Mouse (Mus musculus) lung, embryonic 14.5 days (tissue): ENCODE results near the gene Polr1a. TPM values are rescaled to one million over a fixed set of nuclear protein-coding genes. Genes with fewer than 3 reads are reported as not detected.
A peak's percentile ranks its signal among the peaks of the same experiment; 100 is the strongest.

Experiments
- ATAC-seq: fragments of 200-750 bp; cut with Nextera tagmentation; 2 replicates; pipeline ENCODE4 v1.8.0; 2017; ENCODE audit warnings: mild to moderate bottlenecking, moderate TSS enrichment, moderate library complexity; ENCODE audit not compliant: insufficient read depth
- DNase-seq: peaks from one replicate; pipeline ENCODE4 v3.0.0-alpha.2; 2015
- H3K27ac ChIP-seq: fragments of 300-500 bp; sonication (generic); 2 replicates; pipeline ENCODE4 v1.5.1; 2014; ENCODE audit warnings: low read depth, mild to moderate bottlenecking, moderate library complexity
- H3K27me3 ChIP-seq: fragments of 300-500 bp; sonication (generic); 2 replicates; pipeline ENCODE4 v1.6.1; 2014; ENCODE audit warnings: low read length, control low read depth; ENCODE audit not compliant: insufficient read depth
- H3K36me3 ChIP-seq: fragments of 300-500 bp; sonication (generic); 2 replicates; pipeline ENCODE4 v1.6.1; 2014; ENCODE audit warnings: control low read depth; ENCODE audit not compliant: insufficient read depth
- H3K4me1 ChIP-seq: fragments of 300-500 bp; sonication (generic); 2 replicates; pipeline ENCODE4 v1.6.1; 2014; ENCODE audit warnings: antibody characterized with exemption, control low read depth; ENCODE audit not compliant: insufficient read depth
- H3K4me2 ChIP-seq: fragments of 300-500 bp; sonication (generic); 2 replicates; pipeline ENCODE4 v1.6.1; 2014; ENCODE audit warnings: mild to moderate bottlenecking
- H3K4me3 ChIP-seq: fragments of 300-500 bp; sonication (generic); 2 replicates; pipeline ENCODE4 v1.5.1; 2014; ENCODE audit warnings: low read depth, low read length
- H3K9ac ChIP-seq: fragments of 300-500 bp; sonication (generic); 2 replicates; pipeline ENCODE4 v1.6.1; 2014
- H3K9me3 ChIP-seq: fragments of 300-500 bp; sonication (generic); 2 replicates; pipeline ENCODE4 v1.6.1; 2016; ENCODE audit warnings: low read depth, low read length, control low read depth
- CTCF ChIP-seq: IDR thresholded peaks from 2 replicates; pipeline ENCODE4 v1.5.1; 2016; ENCODE audit warnings: antibody characterized with exemption, low read depth
- WGBS: fragments of 180-500 bp; shearing (Covaris S2); extraction: QIAGEN DNeasy Blood & Tissue Kit; methylation state at CpG from one replicate; pipeline ENCODE4 v1.1.7; 2014; 5-methylcytosine and 5-hydroxymethylcytosine counted together
- polyA plus RNA-seq: library from polyadenylated mRNA; unstranded; fragments of >200 nt; fragmentation: Nextera tagmentation; extraction: Ambion mirVana; gene quantifications from 2 replicates; pipeline ENCODE4 v1.2.1, GENCODE M21; 2014

The Polr1a gene
- 35.0 and 37.2 TPM in 2 replicates for polyA plus RNA-seq

DNA sequence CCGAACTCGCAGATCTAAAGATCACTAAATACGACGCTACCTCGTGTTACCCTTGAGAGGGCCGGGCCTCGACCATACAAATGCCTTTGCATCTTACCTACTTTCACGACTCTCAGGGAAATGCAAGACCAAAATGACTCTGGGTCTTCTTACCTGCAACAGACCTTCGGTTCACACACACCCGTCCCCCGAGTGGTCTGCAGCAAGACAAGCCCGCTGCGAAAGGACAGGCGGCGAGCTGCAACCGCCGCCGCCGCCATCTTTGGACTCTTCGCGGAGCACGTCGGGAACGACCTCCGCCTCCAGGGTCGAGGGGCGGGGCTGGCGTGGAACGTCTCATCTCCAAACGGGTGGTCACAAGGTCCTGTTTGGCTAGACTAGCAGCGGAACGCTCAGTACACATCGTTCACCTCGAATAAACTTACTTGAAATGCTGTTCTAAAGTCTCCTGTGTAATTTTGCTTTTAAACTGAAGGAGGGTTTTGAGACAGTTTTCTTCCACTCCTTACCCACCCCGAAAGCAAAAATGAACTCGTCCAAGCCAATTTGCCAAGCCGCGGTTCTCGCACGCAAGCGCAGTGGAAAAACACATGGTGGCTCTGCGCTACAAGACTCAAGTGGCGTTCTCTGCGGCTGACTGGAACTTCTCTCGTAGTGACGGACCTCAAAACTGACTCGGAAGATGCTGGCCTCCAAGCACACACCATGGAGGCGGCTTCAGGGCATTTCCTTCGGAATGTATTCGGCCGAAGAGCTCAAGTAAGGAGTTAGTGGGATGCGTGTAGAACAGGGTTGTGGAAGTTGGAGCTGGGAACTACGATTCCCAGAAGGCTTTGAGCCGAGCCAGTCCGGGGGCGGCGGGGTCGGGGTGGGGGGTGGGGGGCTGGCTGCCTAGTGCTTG is at the start of gene Polr1a, which contains the start of gene Ptcd3:
Gene Polr1a (plus strand): TSS at position 573 of the 901 bp plus-strand sequence.
Gene Ptcd3 (minus strand): TSS at position 270 of the 901 bp plus-strand sequence.
- no peaks in the 10 kb centered on the region for H3K27me3 ChIP-seq
- H3K4me1 ChIP-seq = peaks cover 3% of the 10 kb centered on the region; the same call in 1 of the 2 replicates
- peak within 1 kb of the TSS; percentile 69 for H3K4me3 ChIP-seq
- ATAC-seq (peak; percentile 94), DNase-seq (peak; percentile 97)
- no peak for TF ChIP-seq CTCF
- peak within 1 kb of the TSS; percentile 73; the same call in 1 of the 2 replicates for H3K27ac ChIP-seq
- H3K4me2 ChIP-seq = peak within 1 kb of the TSS; percentile 90
- under 1% methylated on average over 58 of the region's 58 CpGs for WGBS
- H3K9ac ChIP-seq = peak within 1 kb of the TSS; percentile 78
- peaks cover 43% of the 10 kb centered on the region for H3K36me3 ChIP-seq
- no peaks in the 10 kb centered on the region for H3K9me3 ChIP-seq

DNA sequence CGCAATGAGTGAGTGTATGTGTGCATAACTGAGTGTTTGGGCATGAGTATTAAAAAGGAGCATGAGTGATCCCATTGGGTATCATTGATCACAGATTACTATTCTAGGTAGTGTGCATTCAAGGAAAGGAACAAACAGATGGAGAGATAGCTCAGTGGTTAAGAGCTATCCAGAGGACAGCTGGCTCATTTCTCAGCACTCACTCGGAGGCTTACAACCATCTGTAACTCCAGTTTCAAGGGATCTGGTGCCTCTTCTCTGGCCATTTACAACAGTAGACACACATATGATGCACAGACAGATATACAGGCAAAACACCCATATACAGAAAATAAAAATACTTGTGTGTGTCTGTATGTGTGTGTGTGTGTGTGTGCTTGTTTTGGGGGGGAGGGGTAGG is 41.1 kb upstream of the Polr1a start:
- Histone ChIP-seq H3K4me2 (no peak overlapping the region), H3K27me3 (no peaks in the 10 kb centered on the region), H3K4me3 (no peak overlapping the region), H3K4me1 (no peaks in the 10 kb centered on the region), H3K9ac (no peak overlapping the region), H3K27ac (no peak overlapping the region), H3K9me3 (no peaks in the 10 kb centered on the region), H3K36me3 (peaks cover 86% of the 10 kb centered on the region)
- DNase-seq = no peak
- no peak for ATAC-seq
- 83% methylated on average over 2 of the region's 2 CpGs for WGBS
- no peak for TF ChIP-seq CTCF

DNA sequence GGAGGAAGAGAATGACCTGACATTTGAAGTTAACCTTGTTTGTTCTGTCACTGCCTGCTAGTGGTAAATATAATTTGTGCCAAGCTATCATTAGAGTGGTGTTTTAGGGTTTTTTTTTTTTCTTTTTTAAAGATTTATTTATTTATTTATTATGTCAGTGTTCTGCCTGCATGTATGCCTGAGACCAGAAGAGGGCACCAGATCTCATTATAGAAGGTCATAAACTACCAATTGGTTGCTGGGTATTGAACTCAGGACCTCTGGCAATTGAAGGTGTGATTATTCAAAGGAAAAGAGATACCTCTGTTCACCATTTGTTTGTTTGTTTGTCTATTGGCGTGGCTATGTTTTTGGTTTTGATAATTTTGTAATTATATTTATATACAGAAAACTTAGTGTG is 40.0 kb upstream of the Polr1a start:
- H3K4me3 ChIP-seq = no peak overlapping the region
- no peaks in the 10 kb centered on the region for H3K9me3 ChIP-seq
- H3K4me1 ChIP-seq = no peaks in the 10 kb centered on the region
- ATAC-seq (no peak), DNase-seq (peak; percentile 42)
- H3K4me2 ChIP-seq = no peak overlapping the region
- no peak overlapping the region for H3K9ac ChIP-seq
- no peaks in the 10 kb centered on the region for H3K27me3 ChIP-seq
- WGBS = 84% methylated on average over 1 of the region's 1 CpGs
- H3K27ac ChIP-seq = no peak overlapping the region
- peak; percentile 38 for TF ChIP-seq CTCF
- peaks cover 85% of the 10 kb centered on the region for H3K36me3 ChIP-seq

GRCm38 (mm10) chr6:71871396-71871795 is 37.5 kb upstream of the Polr1a start:
- no peak overlapping the region for H3K4me3 ChIP-seq
- H3K9me3 ChIP-seq = no peaks in the 10 kb centered on the region
- WGBS = 92% methylated on average over 9 of the region's 9 CpGs
- no peak for TF ChIP-seq CTCF
- DNase-seq (no peak), ATAC-seq (no peak)
- H3K27ac ChIP-seq = no peak overlapping the region
- no peaks in the 10 kb centered on the region for H3K4me1 ChIP-seq
- peaks cover 89% of the 10 kb centered on the region for H3K36me3 ChIP-seq
- H3K4me2 ChIP-seq = no peak overlapping the region
- H3K27me3 ChIP-seq = no peaks in the 10 kb centered on the region
- no peak overlapping the region for H3K9ac ChIP-seq

DNA sequence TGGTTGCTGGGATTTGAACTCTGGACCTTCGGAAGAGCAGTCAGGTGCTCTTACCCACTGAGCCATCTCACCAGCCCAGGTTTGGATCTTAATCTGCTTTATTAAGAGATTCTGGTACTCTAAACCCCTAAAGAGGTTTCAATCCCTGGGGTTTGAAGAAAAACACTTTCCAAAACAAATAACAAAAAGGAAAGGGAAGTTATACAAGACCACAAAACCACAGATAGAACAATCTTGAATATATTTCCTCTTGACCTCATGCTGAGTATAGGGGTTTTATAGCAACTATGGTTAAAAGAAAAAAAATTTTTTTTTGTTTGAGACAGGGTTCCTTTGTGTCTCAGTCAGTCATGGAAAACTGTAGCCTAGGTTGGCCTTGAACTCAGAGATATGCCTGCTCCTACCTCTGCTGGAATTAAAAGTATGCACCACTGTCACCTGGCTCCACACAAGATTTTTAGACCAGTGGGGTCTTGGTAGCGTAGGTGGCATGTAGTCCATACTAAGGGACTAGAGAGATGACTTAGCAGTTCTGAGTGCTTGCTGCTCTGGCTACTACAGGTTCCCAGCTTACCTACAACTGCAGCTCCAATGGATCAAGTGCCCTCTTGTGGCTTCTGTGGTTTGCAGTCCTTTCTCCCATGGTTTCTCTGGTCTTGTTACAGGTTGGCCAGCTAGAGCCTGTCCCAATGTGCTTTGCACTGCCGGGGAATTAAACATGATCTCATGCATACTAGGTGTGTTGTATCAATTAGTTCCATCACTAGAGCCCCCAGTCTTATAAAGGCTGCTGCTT is 30.7 kb upstream of the Polr1a start:
- Histone ChIP-seq H3K4me2 (no peak overlapping the region), H3K4me1 (no peaks in the 10 kb centered on the region), H3K9ac (no peak overlapping the region), H3K36me3 (peaks cover 86% of the 10 kb centered on the region), H3K4me3 (no peak overlapping the region), H3K27me3 (no peaks in the 10 kb centered on the region), H3K9me3 (no peaks in the 10 kb centered on the region), H3K27ac (no peak overlapping the region)
- WGBS = 89% methylated on average over 3 of the region's 3 CpGs
- DNase-seq (no peak), ATAC-seq (peak; percentile 46; the same call in 1 of the 2 replicates)
- 0 out of 2 replicates have a peak, but pooled peaks have one; percentile 2 for TF ChIP-seq CTCF

DNA sequence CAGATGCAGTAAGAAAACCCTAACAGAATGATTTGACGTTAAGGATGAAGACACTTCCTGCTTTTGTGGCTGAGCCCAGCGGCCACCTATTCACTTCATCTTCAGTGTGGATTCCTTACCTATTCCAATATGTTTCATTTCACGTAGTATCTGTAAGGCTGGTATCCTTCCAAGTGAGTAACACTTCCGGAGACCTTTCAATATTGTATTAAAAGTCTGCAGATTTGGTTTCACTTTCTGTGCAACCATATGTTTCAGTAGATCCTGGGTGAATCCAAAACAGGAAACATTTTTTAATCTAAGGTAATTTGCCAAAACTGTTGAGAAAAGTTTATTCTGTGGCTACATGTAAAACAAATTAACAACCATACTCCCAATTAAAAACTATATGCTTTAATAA is 15.6 kb upstream of the Polr1a start:
- no peaks in the 10 kb centered on the region for H3K9me3 ChIP-seq
- no peak for ATAC-seq
- H3K4me2 ChIP-seq = no peak overlapping the region
- 89% methylated on average over 4 of the region's 4 CpGs for WGBS
- no peak overlapping the region for H3K4me3 ChIP-seq
- H3K36me3 ChIP-seq = peaks cover 98% of the 10 kb centered on the region
- no peaks in the 10 kb centered on the region for H3K27me3 ChIP-seq
- no peak overlapping the region for H3K9ac ChIP-seq
- no peak overlapping the region for H3K27ac ChIP-seq
- no peaks in the 10 kb centered on the region for H3K4me1 ChIP-seq
- TF ChIP-seq CTCF = no peak
- DNase-seq = no peak

DNA sequence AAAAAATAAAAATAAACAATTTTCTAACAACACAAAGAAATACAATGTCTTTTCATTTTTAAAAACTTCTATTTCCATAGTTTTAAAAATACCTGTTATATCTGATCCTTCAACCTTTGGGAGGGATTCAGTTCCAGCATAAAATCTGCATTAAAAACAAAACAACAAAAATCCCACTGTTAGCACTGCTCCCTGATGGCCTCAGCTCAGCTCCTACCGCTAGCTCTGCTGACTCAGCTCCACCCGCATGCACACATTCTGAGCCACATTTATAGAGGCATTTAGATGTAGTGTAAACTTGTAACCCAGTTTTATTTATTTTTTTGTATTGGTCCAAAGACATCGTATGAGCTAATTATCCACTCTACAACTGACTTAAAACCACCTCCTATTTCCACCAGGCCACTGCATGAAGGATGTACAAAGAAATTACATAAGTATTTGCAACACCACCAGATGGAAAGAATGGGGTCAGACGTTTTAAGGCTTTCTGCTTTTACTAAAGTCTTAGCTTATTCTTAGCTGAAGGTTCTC is 1.1 kb upstream of the Polr1a start:
- H3K27me3 ChIP-seq = no peaks in the 10 kb centered on the region
- H3K9me3 ChIP-seq = no peaks in the 10 kb centered on the region

More for the DNA sequence above, 1.1 kb upstream of the Polr1a start:
- ATAC-seq (no peak), DNase-seq (peak; percentile 17)
- H3K27ac ChIP-seq = no peak overlapping the region
- H3K4me2 ChIP-seq = peak overlapping the region; percentile 90
- H3K9ac ChIP-seq = peak overlapping the region; percentile 78
- H3K4me1 ChIP-seq = peaks cover 3% of the 10 kb centered on the region; the same call in 1 of the 2 replicates
- 3% methylated on average over 4 of the region's 4 CpGs for WGBS
- TF ChIP-seq CTCF = no peak
- peaks cover 46% of the 10 kb centered on the region for H3K36me3 ChIP-seq
- H3K4me3 ChIP-seq = peak overlapping the region; percentile 69
